Mouse (Mus musculus): ENCODE results near the gene Fam110a. TPM values are rescaled to one million over a fixed set of nuclear protein-coding genes. Genes with fewer than 3 reads are reported as not detected.
A peak's percentile ranks its signal among the peaks of the same experiment; 100 is the strongest.

The Fam110a gene
- polyA plus RNA-seq, 1 experiment from 2014 or later: 36.3 TPM

DNA sequence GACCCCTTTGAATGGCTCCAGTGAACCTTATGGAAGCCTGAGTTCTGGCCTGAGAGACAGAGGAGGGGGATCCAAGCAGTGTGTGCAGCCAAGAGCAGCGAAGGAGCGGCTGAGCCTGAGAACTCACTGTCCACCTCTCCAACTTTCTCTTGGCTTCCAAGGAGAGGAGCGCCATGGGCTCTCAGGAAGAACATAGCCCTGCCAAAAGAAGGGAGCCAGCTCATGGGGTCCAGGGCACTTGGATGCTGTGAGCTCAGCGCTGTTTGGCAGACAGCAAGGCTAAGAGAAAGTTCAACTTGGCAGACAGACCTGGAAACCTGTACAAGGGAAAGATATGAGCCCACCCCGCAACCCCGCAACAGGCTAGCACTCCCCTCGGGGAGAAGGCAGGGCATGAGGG, 55.7 kb downstream of the Fam110a start:
- no peaks in the 10 kb centered on the region for H3K36me3 ChIP-seq (ENCODE audit: insufficient read depth, low read length)
- ATAC-seq (no peak), DNase-seq (ENCODE audit: low spot score) (no peak)
- H3K27ac ChIP-seq (ENCODE audit: low read length): no peak overlapping the region
- no peak overlapping the region for H3K9ac ChIP-seq (replicated peaks; ENCODE audit: low read depth)
- no peak overlapping the region for H3K4me2 ChIP-seq (replicated peaks; ENCODE audit: low read depth, low read length)
- WGBS: 88% methylated on average over 7 of the region's 7 CpGs
- H3K9me3 ChIP-seq (ENCODE audit: low read length): no peaks in the 10 kb centered on the region
- no peaks in the 10 kb centered on the region for H3K27me3 ChIP-seq (replicated peaks; ENCODE audit: insufficient read depth, low read length)
- no peak overlapping the region for H3K4me3 ChIP-seq (ENCODE audit: low read depth, low read length)
- H3K4me1 ChIP-seq (ENCODE audit: insufficient read depth, low read depth, low read length): no peaks in the 10 kb centered on the region
- no peak for TF ChIP-seq EP300 (IDR thresholded peaks at IDR 0.05)
- no peak for TF ChIP-seq CTCF (IDR thresholded peaks at IDR 0.05)

DNA sequence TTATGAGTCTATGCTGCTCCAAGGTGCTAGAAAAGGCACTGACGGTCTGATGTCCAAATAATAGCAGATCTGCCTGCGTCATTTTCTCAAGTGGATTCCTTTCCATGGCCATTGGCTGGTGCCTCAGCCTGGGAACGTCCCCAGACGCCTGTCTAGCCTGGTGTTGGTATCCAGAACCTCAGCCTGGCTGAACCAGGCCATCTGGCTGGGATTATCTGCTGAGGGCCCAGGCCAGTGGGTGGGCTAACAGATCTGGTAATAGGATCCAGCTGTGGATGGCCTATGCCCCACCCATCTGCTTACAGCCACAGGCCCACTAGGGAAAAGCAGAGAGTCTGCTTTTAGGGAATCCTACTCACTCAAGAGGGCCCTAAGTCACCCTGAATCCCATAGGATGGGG, 58.4 kb downstream of the Fam110a start:
- Histone ChIP-seq H3K27me3 (replicated peaks; ENCODE audit: insufficient read depth, low read length) (no peaks in the 10 kb centered on the region), H3K27ac (ENCODE audit: low read length) (no peak overlapping the region), H3K4me1 (ENCODE audit: insufficient read depth, low read depth, low read length) (no peaks in the 10 kb centered on the region), H3K4me2 (replicated peaks; ENCODE audit: low read depth, low read length) (no peak overlapping the region), H3K9ac (replicated peaks; ENCODE audit: low read depth) (no peak overlapping the region), H3K9me3 (ENCODE audit: low read length) (no peaks in the 10 kb centered on the region), H3K36me3 (ENCODE audit: insufficient read depth, low read length) (no peaks in the 10 kb centered on the region), H3K4me3 (ENCODE audit: low read depth, low read length) (no peak overlapping the region)
- DNase-seq (ENCODE audit: low spot score) (no peak), ATAC-seq (peak; percentile 50)
- WGBS: 35% methylated on average over 4 of the region's 4 CpGs
- no peak for TF ChIP-seq CTCF (IDR thresholded peaks at IDR 0.05)
- no peak for TF ChIP-seq EP300 (IDR thresholded peaks at IDR 0.05)

DNA sequence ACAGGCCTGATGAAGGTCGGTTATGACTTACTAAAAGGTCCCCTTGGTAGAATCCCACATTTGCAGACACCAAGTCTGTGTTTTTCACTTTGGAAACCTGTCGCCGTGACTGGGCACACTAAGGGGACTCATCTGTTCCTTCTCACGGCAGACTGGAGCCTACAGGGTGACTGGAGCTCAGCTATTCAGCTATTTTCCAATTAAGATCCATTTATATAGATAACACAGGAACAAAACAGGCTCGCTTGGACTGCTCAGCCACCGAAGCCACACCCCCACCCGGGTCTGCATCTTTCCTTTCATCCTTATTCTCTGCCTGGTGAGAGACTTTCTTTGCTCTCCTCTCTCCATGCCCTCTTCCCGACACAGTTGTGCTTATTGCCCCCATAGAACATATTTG, 59.0 kb downstream of the Fam110a start:
- H3K4me2 ChIP-seq (replicated peaks; ENCODE audit: low read depth, low read length): no peak overlapping the region
- H3K4me1 ChIP-seq (ENCODE audit: insufficient read depth, low read depth, low read length): no peaks in the 10 kb centered on the region
- H3K9ac ChIP-seq (replicated peaks; ENCODE audit: low read depth): no peak overlapping the region
- H3K9me3 ChIP-seq (ENCODE audit: low read length): no peaks in the 10 kb centered on the region
- TF ChIP-seq EP300 (IDR thresholded peaks at IDR 0.05): no peak
- no peak for TF ChIP-seq CTCF (IDR thresholded peaks at IDR 0.05)
- ATAC-seq (no peak), DNase-seq (ENCODE audit: low spot score) (no peak)
- no peak overlapping the region for H3K27ac ChIP-seq (ENCODE audit: low read length)
- no peaks in the 10 kb centered on the region for H3K27me3 ChIP-seq (replicated peaks; ENCODE audit: insufficient read depth, low read length)
- WGBS: 65% methylated on average over 8 of the region's 8 CpGs
- no peaks in the 10 kb centered on the region for H3K36me3 ChIP-seq (ENCODE audit: insufficient read depth, low read length)
- no peak overlapping the region for H3K4me3 ChIP-seq (ENCODE audit: low read depth, low read length)

MicroRNA genes within 50 kb of the gene (microRNA counts, 519-probe panel; counts per million panel counts)
- microRNA mmu-miR-1953: not detected

Small RNA genes lying within 50 kb of the gene (microRNA-seq; reads per million reads assigned to microRNA genes)
- not detected for gene Mir1953

Other genes with a start within 250 kb of the Fam110a start
- gene Psmf1, start 236.0 kb downstream of the Fam110a start, polyA plus RNA-seq (2015; fragmentation: Nextera tagmentation; extraction: Ambion mirVana): 32.5 and 38.5 TPM in 2 replicates
- gene Rspo4, start 137.3 kb downstream of the Fam110a start, polyA plus RNA-seq (2015; fragmentation: Nextera tagmentation; extraction: Ambion mirVana): 1.7 and 2.6 TPM in 2 replicates
- 0.11 and 0.13 TPM in 2 replicates for gene Angpt4, start 69.0 kb downstream of the Fam110a start, polyA plus RNA-seq (2015; fragmentation: Nextera tagmentation; extraction: Ambion mirVana)
- 26.0 and 26.7 TPM in 2 replicates for gene Slc52a3, start 16.3 kb upstream of the Fam110a start, polyA plus RNA-seq (2015; fragmentation: Nextera tagmentation; extraction: Ambion mirVana)
- not detected in 2 replicates for gene Scrt2, start 101.3 kb upstream of the Fam110a start, polyA plus RNA-seq (2015; fragmentation: Nextera tagmentation; extraction: Ambion mirVana)
- gene Srxn1, start 125.3 kb upstream of the Fam110a start, polyA plus RNA-seq (2015; fragmentation: Nextera tagmentation; extraction: Ambion mirVana): 8.9 and 9.4 TPM in 2 replicates
- 2.0 and 3.6 TPM in 2 replicates for gene Tcf15, start 163.3 kb upstream of the Fam110a start, polyA plus RNA-seq (2015; fragmentation: Nextera tagmentation; extraction: Ambion mirVana)
- 62.4 and 70.4 TPM in 2 replicates for gene Csnk2a1, start 246.6 kb upstream of the Fam110a start, polyA plus RNA-seq (2015; fragmentation: Nextera tagmentation; extraction: Ambion mirVana)